Mouse (Mus musculus) heart, postnatal 14 days (tissue): Measurements from ENCODE around the gene Znhit6. TPM values are rescaled to one million over a fixed set of nuclear protein-coding genes. Genes with fewer than 3 reads are reported as not detected.

Experiments
- DNase-seq, 2 experiments: peaks; one replicate each; pipeline ENCODE4 v3.0.0; 2021 to 2022
- intact Hi-C: fragments of 180-260 bp; cut with DNase I; formaldehyde crosslinking; loops from one replicate; pipeline ENCODE4 v1.15.1; 2025
- total RNA-seq, 2 experiments: library from RNA; stranded (reverse); gene quantifications; 2 replicates each; pipeline ENCODE4 v1.2.3; 2021

Gene Znhit6
- total RNA-seq, 2 experiments from 2014 or later, result 8.4 to 9.8 TPM

DNA sequence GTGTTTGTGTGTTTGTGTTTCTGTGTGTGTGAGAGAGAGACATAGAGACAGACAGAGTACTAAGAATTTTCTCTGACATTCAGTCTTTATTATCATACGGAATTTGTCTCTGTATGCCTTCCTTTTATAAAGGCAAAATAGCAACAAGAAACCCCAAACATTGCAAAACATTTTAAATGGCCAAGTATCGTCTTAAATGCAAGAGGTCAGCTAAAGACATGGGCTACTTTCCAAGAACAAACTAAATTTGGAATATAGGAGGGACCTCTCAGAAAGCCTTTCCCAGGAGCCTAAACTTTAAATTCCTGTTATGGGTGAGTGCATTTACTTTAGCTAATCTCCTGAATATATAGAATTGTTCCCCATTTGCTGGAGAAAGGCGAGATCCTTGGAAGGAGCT lies 65.9 kb downstream of the Znhit6 start:
- intact Hi-C loops, result no loop called here
- no peak for DNase-seq

DNA sequence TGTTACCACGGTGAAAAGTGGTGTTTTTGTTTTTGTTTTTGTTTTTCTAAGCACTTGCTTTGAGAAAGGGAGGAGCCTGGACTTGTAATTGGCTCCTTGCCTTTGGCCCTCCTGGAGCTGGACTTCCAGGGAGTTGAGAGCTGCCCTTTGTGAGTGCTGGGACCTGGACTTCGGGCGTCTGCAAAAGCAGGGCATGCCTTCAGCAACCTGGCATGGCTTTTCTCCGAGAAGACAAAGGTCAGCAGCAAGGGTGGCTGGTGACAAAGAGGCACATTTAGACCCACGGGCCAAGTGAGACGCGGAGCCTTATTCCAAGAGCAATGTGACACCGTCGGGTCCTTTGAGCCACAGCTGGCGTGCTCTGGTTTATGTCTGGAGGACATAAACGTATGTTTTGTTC lies 66.9 kb downstream of the Znhit6 start:
- intact Hi-C loops, result no loop called here
- no peak for DNase-seq

DNA sequence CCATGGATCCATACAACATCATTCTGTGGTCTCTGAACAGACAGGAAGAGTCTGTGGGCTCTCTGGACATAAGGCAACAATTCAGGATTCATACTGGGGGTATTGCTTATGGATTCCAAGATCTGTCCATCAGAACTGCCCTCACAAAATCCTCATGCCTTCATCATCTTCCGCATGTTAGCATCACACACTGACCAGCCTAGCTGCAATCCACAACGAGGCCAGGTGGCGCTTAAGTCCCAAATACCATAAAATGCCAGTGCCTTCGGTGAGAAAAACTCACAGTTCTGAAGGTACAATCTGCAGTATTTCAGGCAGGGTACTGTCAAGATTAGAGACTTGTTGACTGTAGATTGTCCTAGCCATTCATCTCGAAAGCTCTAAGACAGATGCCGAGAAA lies 69.5 kb downstream of the Znhit6 start:
- no peak for DNase-seq
- intact Hi-C loops, result loop anchor here (5.0 kb wide), 3 partner anchors 62 to 277 kb away; partner anchors contain the start of gene Bcl10

DNA sequence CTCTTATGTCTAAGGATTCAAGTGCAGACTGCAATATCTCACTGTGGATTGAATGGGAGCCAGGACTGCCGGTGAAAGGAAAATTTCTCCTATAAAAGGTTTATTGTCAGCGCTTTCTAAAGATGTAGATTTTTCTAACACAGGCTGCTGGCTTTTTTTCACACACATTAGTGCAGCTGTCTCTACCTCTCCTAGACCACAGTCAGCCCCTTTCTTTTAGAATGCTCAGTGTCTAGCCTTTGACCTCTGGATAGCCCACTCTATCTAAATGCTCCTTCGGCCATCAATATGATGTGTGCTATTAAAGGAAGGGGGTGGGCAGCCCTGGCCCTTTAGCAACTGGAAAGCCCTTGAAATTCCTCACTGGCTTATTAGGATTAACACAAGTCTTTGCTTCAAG lies 70.0 kb downstream of the Znhit6 start:
- intact Hi-C loops, result loop anchor here (5.0 kb wide), 3 partner anchors 61 to 276 kb away; partner anchors contain the start of gene Bcl10
- DNase-seq, result no peak

DNA sequence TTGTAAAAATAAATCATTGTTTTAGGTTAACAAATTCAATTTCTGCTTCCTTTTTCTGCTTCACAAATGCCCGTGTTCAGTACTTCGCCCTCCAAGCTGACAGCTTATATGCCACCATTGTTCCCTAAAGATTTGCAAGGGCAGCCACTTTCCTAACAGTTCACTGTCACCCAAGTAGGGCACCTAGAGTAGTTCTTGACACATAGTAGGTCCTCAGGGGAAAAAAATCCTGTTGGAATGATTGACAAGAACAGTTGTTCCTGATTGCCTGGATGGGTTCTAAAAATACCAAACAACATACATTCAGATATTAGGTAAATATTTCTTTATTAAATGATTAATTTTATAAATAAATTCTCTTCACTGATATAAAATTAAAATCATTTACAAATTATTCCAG lies 70.7 kb downstream of the Znhit6 start:
- intact Hi-C loops, result loop anchor here (5.0 kb wide), 3 partner anchors 61 to 276 kb away; partner anchors contain the start of gene Bcl10
- no peak for DNase-seq

DNA sequence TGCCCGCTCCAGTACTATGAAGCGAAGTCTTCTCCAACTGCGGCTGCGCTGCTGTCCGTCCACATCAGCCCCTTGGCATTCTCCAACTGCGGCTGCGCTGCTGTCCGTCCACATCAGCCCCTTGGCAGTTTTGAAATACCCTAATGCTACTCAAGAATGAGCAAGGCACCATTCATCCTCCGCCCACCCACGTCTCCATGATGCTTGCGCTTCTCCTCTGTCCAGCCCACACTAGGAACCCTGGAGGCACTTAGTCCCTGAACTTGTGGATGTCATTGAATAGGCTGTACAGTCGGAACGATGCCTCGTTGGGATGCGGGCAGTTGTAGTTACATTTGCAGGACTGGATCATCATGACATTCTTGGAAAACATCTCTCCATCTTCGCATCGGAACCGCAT lies 71.4 kb downstream of the Znhit6 start:
- DNase-seq, result no peak
- intact Hi-C loops, result loop anchor here (5.0 kb wide), 3 partner anchors 60 to 275 kb away; partner anchors contain the start of gene Bcl10

DNA sequence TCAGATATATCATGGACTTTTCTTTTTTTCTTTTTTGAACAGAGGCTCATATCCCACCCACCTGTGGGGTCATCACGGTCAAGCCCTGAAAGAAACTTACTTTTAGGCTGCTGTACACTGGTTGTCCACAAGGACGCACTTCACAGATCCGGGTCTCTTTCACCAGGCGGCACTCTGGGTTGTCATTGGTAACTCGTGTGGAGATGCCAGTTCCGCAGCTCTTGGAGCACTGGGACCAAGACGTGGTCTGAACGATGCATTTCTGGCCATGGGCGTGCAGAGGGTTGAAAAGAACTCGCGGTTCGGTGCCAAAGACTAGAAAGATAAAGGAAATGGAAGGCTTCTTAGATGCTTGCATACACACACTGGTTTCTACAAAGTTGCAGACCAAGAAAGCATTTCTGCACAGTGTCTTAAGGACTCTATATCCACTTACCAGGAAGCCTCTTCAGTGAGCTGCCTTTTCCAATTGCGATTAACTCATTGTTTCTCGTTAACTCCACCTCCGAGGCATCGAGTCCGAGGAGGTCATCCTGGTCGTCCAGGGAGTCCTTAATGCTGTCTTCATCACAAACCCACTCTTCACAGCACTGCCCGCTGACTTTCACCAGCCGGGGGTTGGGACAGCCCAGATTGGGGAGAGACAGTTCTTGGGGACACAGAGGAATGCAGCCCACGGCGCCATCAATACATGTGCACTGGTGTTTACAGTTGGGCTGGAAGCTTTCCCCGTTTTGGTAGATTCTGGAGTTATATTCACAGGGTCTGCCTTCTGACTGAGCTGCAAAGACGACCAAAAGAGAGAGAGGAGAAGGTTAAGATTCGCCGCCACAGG lies 72.3 kb downstream of the Znhit6 start:
- intact Hi-C loops, result loop anchor here (2.0 to 5.0 kb wide), 5 partner anchors 59 to 274 kb away; partner anchors contain the start of gene Bcl10

DNA sequence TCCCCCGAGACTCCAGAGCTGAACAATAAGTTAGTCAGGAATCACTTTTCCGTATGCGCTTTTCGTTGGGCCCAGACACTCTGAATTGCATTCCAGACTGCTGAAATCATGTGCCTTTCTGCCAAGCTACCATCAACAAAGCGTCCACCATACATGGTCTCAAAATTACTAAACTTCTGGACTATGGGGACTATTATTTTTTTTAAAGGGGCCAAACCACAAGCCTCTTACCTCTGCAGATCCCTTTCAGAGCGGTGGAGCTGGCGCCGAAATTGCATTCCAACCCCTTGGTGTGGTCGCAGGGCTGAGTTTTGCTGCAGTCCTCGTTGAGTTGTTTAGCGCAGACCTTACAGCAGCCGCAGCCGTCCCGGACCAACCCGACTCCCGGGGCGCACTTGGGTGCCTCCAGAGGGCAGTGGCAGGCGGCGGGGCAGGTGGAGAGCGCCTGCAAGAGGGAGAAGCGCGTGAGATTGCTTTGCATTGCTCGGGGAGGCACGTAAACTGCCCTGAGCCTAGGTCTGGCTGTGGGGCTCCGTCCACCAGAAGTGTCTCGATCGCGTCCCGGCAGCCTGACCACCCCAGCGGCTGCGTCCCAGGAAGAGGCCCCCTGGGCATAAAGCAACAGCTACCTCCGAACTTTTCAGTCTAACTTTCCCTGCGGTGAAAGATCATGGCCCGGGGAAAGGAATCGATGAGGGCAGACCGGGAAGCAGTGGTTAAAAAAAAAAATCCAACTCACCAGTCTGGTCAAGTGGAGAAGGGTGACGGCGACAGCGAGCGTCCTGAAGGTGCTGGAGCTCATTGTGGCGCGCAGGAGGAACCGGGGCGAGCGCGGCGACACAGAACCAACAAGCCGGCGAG lies 73.2 kb downstream of the Znhit6 start:
- peak; percentile 74 to 76 for DNase-seq
- intact Hi-C loops, result loop anchor here (2.0 to 5.0 kb wide), 5 partner anchors 58 to 273 kb away; partner anchors contain the start of gene Bcl10

More for the DNA sequence above, 72.3 kb downstream of the Znhit6 start:
- DNase-seq, result peak in 1 of 2 experiments; percentile 47

DNA sequence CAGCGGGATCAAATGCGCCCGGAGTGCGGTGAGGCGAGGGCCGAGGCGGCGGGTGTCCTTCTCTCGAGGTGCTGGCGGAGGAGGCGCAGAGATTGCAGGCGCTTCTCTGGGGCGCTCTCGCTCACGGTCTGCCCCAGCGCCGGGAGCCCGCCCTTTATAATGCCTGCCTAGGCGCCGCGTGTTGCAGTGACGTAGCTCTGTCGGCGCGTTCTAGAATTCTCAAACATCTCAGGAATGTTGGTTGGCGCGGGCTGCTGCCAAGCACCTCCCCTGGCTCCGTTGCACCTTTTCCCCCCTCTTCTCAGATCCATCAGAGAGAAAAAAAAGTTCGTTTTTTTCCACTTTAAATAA lies 73.8 kb downstream of the Znhit6 start, which contains the start of gene Ccn1:
Gene Ccn1, minus strand, starts transcription at position 130 of the 351 bp plus-strand sequence.
- peak; percentile 89 to 92 for DNase-seq
- intact Hi-C loops, result loop anchor here (2.0 to 5.0 kb wide), 5 partner anchors 57 to 272 kb away; partner anchors contain the start of gene Bcl10

DNA sequence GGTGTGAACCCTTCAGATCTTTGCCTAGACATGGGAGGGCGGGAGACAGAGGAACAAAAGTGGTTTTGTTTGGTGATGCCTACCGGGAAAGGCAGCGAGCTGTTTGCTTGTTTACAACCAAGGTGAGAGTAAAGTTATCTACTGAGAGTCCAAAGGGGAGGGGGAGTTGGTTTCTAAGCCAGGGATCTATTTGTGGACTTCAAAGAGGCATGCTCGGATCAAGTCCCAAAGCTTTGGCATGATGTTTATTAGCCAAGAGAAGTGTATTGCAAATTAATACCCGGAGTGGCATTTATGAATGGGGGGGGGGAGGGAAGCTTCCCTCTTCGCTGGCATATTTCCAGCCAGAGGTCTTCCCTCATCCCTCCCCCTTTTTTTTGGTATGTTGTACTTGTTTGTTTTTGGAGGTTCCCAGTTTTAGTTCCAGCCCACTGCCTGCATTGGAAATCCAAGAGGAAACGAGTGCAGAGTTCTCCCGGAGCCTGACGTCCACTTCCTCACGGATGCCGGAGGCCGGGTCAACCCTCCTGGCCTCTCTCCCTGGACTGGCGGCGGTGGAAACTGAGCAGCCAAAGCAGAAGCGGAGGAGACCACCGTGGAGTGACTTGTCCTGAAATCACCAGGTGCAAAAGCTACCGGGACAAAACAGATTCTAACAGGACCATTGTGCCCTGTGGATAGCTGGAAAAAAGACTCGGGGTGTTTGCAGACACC lies 74.5 kb downstream of the Znhit6 start:
- peak; percentile 70 for DNase-seq
- intact Hi-C loops, result no loop called here

DNA sequence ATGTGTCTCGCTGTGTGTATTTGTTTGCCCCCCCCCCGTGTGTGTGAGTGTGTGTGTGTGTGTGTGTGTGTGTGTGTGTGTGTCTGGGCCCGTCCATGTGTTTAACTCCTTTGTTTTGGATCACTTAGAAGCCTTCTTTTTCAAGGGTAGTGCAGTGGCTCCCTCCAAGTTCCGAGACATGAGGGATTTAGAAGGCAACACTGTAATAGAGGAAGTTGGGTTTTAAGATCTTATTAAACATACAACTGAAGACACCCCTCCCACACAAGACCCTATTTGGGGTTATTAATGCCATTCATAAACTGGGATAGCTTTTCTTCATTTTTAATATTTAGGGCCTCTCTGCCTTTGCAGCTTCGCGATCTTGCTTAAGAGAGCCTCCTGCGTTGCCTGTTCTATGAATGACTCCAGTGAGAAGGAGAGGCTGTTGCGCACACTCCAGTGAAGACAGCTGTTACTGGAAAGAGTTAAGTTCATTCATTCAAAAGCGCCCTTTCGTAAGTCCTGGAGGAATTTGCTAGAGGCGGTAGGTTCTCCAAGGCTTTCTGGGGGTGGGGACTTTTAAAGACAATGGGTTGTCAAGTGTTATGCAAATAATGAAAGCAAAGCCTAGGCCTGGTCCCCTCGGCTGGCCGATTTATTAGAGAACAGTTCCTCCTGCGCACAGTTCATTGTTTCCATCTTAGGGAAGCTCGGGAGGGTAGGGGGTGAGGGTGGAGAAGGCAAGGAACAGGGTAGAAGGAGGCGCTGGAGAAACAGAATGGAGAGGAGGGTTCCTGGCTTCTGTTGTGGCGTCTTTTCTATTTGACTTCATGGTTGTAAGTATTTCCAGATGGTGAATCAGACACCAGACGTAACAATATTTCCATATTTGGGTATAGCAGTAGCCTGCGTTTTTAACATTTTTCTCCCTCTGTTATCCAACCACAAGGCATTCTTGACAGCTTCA lies 75.3 kb downstream of the Znhit6 start:
- intact Hi-C loops, result no loop called here
- DNase-seq, result peak; percentile 32 to 41

DNA sequence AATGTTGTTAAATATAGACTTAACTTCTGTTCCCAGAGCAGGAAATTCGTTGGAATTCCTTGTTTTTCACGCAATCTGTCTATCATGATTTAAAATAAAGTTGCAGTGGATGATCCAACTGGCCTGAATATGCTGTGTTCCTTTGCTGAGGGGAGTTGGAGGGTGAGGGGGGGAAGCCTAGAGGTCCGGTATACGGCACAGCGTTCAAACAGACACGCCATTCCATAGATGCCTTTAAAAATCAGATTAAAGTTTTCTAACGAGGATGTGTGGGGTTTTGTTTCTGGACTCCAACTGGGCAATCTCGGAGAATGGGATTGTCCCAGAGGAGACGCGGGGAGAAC lies 75.9 kb downstream of the Znhit6 start:
- DNase-seq, result no peak
- intact Hi-C loops, result no loop called here

DNA sequence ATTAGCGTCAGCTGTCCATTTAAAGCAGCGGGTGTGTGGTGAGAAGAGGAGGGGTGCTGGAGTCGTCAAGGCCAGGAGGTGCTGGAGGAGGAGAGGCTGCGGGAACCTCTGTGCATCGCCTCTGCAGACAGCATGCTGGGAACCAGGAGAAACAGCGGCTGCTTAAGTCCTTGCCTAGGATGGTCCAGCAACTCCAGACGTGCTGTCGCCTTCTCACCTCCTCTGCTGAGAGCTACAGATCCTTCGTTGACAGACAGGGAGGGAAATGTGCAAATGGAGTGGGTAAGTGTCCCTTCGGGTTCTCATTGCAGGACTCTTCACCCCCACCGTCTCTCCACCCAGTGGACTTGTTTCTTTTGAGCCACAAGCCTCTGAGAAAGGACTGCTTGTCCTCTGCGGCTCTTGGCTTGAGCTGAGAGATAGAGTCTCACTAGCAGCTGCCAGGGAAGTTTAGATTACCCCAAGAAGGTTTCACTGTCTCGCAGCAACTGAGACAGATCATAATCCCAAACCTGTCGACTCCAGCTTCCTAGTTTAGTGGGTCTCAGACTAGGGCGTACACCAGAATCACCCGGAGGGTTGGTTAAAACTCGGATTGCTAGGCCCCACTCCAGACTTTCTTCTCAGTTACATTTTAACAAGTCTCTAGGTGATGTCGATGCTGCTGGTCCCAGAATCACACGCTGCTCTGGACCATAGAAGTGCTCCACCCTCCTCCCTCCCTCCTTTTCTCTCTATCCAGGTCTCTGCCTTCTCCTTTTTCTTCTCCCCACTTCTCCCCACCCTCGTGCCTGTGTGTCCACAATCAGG lies 76.5 kb downstream of the Znhit6 start:
- intact Hi-C loops, result no loop called here

DNA sequence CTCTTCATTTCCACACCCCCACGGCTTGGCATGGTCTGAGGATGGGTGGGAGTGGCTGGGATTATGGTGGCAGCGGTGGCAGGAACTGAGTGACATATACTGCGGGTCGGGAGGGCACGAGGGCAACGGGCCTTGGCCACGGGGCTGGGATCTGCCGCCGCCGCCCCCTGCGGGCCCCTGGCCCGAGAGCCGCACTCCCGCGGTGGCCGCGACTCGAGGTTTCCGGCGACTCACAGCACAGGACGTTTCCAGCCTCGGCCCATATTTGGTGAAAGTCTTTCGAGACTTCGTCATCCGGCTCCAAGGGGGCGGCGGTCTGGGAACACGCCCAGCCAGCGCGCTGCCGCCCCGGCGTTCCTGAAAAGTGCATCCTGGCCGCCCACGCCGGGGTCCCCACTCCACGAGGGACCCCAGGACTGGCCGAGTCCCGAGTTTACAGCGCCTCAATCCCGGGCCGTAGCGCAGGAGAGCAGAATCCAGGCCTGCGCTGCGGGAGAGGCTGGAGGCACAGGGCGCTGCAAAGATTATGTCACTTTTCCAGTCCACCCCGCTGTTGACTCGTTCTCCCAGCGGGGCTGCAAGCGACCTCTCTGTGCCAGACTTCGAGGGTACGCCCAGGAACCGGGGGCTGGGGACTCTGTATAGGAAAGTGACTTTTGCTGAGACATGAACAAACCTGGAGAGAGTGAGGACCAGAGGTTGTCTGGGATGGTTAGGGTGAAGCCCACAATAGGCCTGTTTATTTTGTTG lies 77.4 kb downstream of the Znhit6 start:
- peak; percentile 81 to 82 for DNase-seq
- intact Hi-C loops, result no loop called here

More for the DNA sequence above, 76.5 kb downstream of the Znhit6 start:
- DNase-seq, result peak; percentile 37 to 45

DNA sequence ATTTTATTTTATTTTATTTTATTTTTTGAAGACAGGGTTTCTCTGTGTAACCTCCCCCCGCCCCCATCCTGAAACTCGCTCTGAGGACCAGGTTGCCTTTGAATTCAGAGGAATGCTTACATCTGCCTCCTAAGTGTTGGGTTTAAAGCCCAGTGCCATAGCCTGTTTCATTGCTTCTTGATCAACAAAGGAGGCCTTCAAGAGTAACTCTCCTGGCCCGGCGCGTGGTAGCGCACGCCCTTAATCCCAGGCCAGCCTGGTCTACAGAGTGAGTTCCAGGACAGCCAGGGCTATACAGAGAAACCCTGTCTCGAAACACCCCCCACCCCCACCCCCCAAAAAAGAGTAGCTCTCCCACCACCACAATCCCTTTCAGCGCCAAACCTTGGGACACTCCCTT lies 78.0 kb downstream of the Znhit6 start:
- intact Hi-C loops, result no loop called here

More for the DNA sequence above, 78.0 kb downstream of the Znhit6 start:
- DNase-seq, result no peak
